In genomic region chr8:91234097-91234496, GRCm38 (mm10) we compare ENCODE assay signal across 25 mouse cellular contexts.
"Had no signal": no experiment of that assay in that cellular context is flagged by ENCODE, and none has a peak within 500 bp of the region (broad histone marks: within the 10 kb centered on the region; RNA-seq: fewer than 3 reads in every experiment).

No protein-coding gene starts in this region.

- ATAC-seq: hindbrain, postnatal 0 days; intestine, embryonic 16.5 days had no signal

- H3K9ac ChIP-seq: heart, embryonic 13.5 days; heart, embryonic 15.5 days; hindbrain, embryonic 13.5 days; hindbrain, embryonic 15.5 days; kidney, embryonic 15.5 days; limb, embryonic 13.5 days; limb, embryonic 15.5 days had no signal

- H3K36me3 ChIP-seq: hindbrain, embryonic 15.5 days had no signal

- H3K4me2 ChIP-seq: heart, embryonic 11.5 days; heart, embryonic 13.5 days; heart, embryonic 15.5 days; hindbrain, embryonic 13.5 days; hindbrain, embryonic 15.5 days; kidney, embryonic 15.5 days; limb, embryonic 13.5 days; limb, embryonic 15.5 days had no signal

- H3K27ac ChIP-seq: heart, adult 2 months; heart, embryonic 13.5 days; heart, embryonic 15.5 days; hindbrain, embryonic 13.5 days; hindbrain, embryonic 15.5 days; hindbrain, postnatal 0 days; kidney, embryonic 15.5 days; kidney, postnatal 0 days; limb, embryonic 13.5 days; limb, embryonic 15.5 days had no signal

- DNase-seq: gastrocnemius, postnatal 14 days; gastrocnemius, postnatal 36 days; heart, adult 11 months; heart, adult 2 months; heart, postnatal 14 days; heart, postnatal 36 days; kidney, adult 11 months; kidney, adult 2 months; kidney, adult 9 months; kidney, postnatal 14 days; kidney, postnatal 36 days; layer of hippocampus, adult 9-11 months; layer of hippocampus, postnatal 36 days; left cerebral cortex, postnatal 4 days had no signal

- H3K9me3 ChIP-seq: heart, embryonic 13.5 days; heart, embryonic 15.5 days; hindbrain, embryonic 13.5 days; hindbrain, embryonic 15.5 days; kidney, embryonic 15.5 days; limb, embryonic 13.5 days; limb, embryonic 15.5 days had no signal

- H3K27me3 ChIP-seq: heart, embryonic 13.5 days; heart, embryonic 15.5 days; hindbrain, embryonic 13.5 days; hindbrain, embryonic 15.5 days; kidney, embryonic 15.5 days; limb, embryonic 13.5 days; limb, embryonic 15.5 days had no signal

- H3K4me1 ChIP-seq: heart, embryonic 13.5 days; heart, embryonic 15.5 days; hindbrain, embryonic 15.5 days; kidney, embryonic 15.5 days; limb, embryonic 13.5 days; limb, embryonic 15.5 days had no signal

- H3K4me3 ChIP-seq: heart, adult 2 months; heart, embryonic 13.5 days; heart, embryonic 15.5 days; hindbrain, embryonic 13.5 days; hindbrain, embryonic 15.5 days; kidney, embryonic 15.5 days; limb, embryonic 13.5 days; limb, embryonic 15.5 days had no signal
